Mouse (Mus musculus) c-Kit-positive CD71-positive TER-119-positive erythroid progenitor cells, embryonic 14.5 days (primary cell): Measurements from ENCODE around the gene Slc10a4.

Experiments used
- DNase-seq: peaks from one replicate; pipeline ENCODE4 v3.0.0-alpha.2; 2013; ENCODE audit warnings: low spot score

The Slc10a4 gene

DNA sequence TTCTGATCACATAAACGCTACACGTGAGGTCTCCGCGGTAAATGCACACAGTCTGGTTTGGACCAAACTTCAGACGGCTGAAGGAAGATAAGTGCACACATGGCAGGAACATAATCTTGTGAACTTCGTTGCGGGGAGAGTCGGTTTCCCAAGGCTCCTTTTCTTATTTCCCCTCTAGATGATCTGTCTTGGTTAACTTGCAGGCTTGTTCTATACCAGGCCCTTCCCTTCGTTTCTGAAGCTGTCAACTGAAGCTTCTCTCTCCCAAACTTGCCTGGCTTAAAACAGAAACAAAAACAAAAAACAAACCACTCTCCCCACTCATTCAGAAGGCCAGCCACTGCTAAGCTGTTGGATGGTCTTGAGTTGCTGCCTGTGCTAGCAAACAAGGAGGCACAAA is 8.1 kb downstream of the Slc10a4 start:
- DNase-seq = no peak

DNA sequence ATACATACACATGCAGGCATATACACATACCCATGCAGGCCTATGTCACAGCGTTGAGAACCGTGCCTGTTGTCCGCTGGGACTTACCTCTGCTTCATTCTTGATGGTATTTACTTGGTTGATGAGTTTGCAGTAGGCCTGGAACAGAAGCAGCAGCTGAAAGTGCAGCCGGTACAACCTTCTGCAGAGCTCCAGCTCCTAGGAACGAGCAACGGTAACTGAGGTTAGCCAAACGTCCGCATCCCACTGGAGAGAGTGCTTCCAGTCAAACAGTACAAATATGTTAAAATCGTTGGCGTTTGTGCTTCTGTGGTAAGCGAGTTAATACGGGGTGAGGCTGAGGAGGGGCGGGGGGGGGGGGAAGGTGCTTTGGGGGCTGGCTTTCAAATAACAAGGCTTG is 17.1 kb downstream of the Slc10a4 start:
- no peak for DNase-seq

DNA sequence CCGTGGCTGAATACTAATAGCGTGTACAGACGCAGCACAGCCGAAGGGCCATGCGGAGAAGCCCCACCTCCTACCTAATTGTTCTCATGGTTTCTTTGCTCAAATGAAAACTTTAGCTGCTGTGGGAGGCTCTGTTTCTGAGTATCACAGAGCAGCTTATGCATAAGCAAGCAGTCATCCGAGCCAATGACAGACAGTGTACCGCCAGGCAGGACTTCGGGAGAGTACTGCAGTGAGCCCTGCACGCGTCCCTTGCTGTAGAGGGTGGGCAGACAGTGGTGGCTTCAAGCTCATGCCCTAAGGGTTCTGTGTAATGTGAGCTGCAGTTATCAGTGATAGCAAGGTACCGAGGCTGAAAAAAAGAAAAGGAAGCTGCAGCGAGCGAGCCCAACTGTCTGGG is 22.0 kb downstream of the Slc10a4 start:
- DNase-seq = no peak

- DNase-seq = no peak
Measured at GRCm38 (mm10) chr5:73032481-73032880, 25.8 kb downstream of the Slc10a4 start.

DNA sequence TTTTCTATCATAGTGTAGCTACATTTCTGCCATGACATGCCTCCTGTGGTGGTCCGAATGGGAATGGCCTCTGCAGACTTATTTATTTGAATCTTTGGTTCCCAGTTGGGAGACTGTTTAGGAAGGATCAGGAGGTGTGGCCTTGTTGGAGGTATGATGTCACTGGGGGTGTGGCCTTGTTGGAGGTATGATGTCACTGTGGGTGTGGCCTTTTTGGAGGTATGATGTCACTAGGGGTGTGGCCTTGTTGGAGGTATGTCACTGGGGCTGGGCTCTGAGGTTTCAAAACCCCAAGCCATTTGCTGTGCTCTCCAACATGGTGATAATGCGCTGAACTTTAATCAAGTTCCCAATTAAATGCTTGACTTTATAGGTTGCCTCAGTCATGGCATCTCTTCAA is 37.4 kb downstream of the Slc10a4 start:
- no peak for DNase-seq

DNA sequence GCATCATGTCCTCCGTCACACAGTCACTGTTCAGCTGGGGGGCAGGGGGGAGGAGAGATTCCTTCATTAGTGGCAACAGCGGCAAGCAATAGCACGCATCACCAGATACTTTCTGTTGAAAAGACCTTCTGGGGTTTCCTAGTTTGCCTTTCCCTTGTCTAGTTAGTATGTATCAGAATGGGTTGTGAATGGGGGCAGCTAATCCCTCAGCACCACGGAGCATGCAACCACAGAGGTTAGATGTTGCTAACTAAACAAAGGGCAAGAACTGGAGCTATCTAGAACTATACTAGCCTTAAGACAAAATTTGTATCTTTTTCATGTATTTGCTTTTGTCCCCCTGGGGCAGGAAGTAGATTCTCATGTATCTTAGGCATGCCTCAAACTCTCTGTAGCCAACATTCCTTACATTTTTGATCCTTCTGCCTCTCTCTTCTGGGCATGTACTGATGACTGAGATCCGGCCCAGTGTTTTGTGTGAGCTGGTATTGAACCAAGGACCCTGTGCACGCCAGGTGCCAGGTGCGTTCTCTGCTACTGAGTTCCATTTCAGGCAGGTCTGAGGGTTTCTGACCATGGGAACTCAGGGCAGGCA is 41.1 kb downstream of the Slc10a4 start:
- no peak for DNase-seq

DNA sequence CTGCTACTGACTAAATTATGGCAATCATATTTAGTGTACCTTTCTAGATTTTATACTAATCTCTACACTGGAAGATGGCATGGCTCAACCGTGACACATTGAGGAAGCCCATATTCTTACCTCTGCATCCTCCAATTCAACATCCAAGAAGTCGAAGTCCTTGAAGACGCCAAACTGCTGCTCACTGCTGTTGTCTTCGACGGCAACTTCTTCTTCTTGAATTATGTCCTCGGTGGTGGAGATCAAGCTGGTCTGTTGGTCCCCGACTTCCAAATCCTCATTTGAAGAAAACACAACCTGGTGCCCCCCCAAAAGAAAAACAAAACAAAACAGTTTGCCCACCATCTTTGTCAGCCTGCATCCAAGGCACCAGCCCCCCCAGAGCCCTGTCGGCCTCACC is 47.2 kb downstream of the Slc10a4 start:
- no peak for DNase-seq

GRCm38 (mm10) chr5:73056457-73056856 is 49.8 kb downstream of the Slc10a4 start:
- DNase-seq = peak; percentile 9

GRCm38 (mm10) chr5:73056937-73057336 is 50.3 kb downstream of the Slc10a4 start:
- DNase-seq = no peak

DNA sequence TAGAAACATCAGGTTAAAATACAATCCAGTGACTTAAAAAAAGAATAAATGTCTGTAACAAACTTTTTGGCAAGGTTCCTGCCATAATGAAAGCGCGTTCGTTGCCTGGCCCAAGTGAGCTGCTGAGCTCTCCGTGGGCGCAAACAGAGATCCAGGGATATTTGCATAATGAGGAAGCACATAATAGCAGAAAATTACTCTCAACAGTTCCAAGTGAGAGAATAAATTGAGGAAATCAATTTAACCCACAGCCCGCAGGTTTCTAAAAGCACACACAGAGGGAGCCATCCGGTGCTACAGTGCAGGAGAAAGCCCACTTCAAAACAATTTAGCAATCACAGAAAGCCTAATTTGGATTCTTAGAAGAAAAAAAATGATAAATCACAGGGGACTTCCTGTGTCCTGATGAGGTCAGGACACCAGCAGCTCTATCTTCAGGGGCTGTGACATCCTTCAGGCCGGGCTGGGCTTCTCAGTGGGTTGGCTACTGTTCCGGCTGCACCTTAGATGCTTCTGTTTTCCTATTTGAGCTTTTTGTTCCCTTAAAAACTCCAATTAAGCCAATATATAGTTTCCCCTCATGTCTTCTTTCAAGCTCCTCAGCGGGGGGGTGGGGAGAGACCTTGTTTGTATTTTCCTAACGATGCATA is 54.9 kb downstream of the Slc10a4 start:
- no peak for DNase-seq
